Mouse (Mus musculus) adrenal gland, postnatal 10 days (tissue): Measurements from ENCODE around the gene Dnah12. TPM values are rescaled to one million over a fixed set of nuclear protein-coding genes. Genes with fewer than 3 reads are reported as not detected.
"Not testable (repeated sequence)": the region's sequence is repeated elsewhere in the genome, so short reads cannot be mapped to it uniquely, and the experiment has no call there.

Experiments used
- DNase-seq: peaks from one replicate; pipeline ENCODE4 v3.0.0; 2021; ENCODE audit warnings: mixed read lengths
- long read RNA-seq, 2 experiments: library from polyadenylated mRNA; stranded (forward); transcript quantifications; one replicate each; pipeline ENCODE4 v2.0.0; 2021
- total RNA-seq, 2 experiments: library from RNA; stranded (reverse); gene quantifications; 2 replicates each; pipeline ENCODE4 v1.2.3; 2021

The Dnah12 gene
- total RNA-seq, result under 1 TPM in 1 of 2 experiments, not detected in 1; 0.03 TPM
- long read RNA-seq, experiment 1, partial matches to known transcripts, result 0 of 1 reads
- long read RNA-seq, experiment 1, other reads (novel, unspliced or antisense), result 1 of 1 reads
- long read RNA-seq, experiment 2, result 0 reads

- DNase-seq, result no peak
These were observed at the start of gene Dnah12 for GRCm38 (mm10) chr14:26692974-26693373. TSS of gene Dnah12 (plus strand) at chr14:26693274.

GRCm38 (mm10) chr14:26645989-26646650 is 47.0 kb upstream of the Dnah12 start:
- no peak for DNase-seq

- peak; percentile 39 for DNase-seq
These were observed 45.3 kb upstream of the Dnah12 start for GRCm38 (mm10) chr14:26647811-26648210.

GRCm38 (mm10) chr14:26651901-26652300 is 41.2 kb upstream of the Dnah12 start:
- DNase-seq, result no peak

- no peak for DNase-seq
These were observed 34.9 kb upstream of the Dnah12 start for GRCm38 (mm10) chr14:26658178-26658577.

GRCm38 (mm10) chr14:26660233-26660632 is 32.8 kb upstream of the Dnah12 start:
- no peak for DNase-seq

- DNase-seq, result no peak
These were observed 31.1 kb upstream of the Dnah12 start for GRCm38 (mm10) chr14:26662016-26662415.

- no peak for DNase-seq
These were observed 30.6 kb upstream of the Dnah12 start for GRCm38 (mm10) chr14:26662488-26662887.

- DNase-seq, result no peak
These were observed 29.2 kb upstream of the Dnah12 start for GRCm38 (mm10) chr14:26663851-26664250.

GRCm38 (mm10) chr14:26667991-26668370 is 25.1 kb upstream of the Dnah12 start:
- no peak for DNase-seq

GRCm38 (mm10) chr14:26668371-26669291 is 24.4 kb upstream of the Dnah12 start:
- peak; percentile 61 for DNase-seq

- peak; percentile 87 for DNase-seq
These were observed 23.6 kb upstream of the Dnah12 start, which contains the start of gene Pde12 for GRCm38 (mm10) chr14:26669292-26670073. TSS of gene Pde12 (minus strand) at chr14:26669883.

- DNase-seq, result no peak
These were observed 22.1 kb upstream of the Dnah12 start for GRCm38 (mm10) chr14:26670964-26671363.

- DNase-seq, result not testable (repeated sequence)
These were observed 21.0 kb upstream of the Dnah12 start for GRCm38 (mm10) chr14:26671870-26672615.

GRCm38 (mm10) chr14:26674476-26675169 is 18.5 kb upstream of the Dnah12 start:
- DNase-seq, result not testable (repeated sequence)

- DNase-seq, result peak; percentile 61
These were observed 17.7 kb upstream of the Dnah12 start for GRCm38 (mm10) chr14:26675371-26675770.

GRCm38 (mm10) chr14:26675791-26676190 is 17.3 kb upstream of the Dnah12 start:
- DNase-seq, result no peak

- no peak for DNase-seq
These were observed 2.3 kb upstream of the Dnah12 start for GRCm38 (mm10) chr14:26690727-26691126.

GRCm38 (mm10) chr14:26691363-26691762 is 1.7 kb upstream of the Dnah12 start:
- no peak for DNase-seq

- DNase-seq, result no peak
These were observed 4.8 kb downstream of the Dnah12 start for GRCm38 (mm10) chr14:26697912-26698311.

GRCm38 (mm10) chr14:26705246-26705645 is 12.2 kb downstream of the Dnah12 start:
- not testable (repeated sequence) for DNase-seq
